7 mouse cellular contexts compared by ENCODE assay signal in the genomic region with DNA sequence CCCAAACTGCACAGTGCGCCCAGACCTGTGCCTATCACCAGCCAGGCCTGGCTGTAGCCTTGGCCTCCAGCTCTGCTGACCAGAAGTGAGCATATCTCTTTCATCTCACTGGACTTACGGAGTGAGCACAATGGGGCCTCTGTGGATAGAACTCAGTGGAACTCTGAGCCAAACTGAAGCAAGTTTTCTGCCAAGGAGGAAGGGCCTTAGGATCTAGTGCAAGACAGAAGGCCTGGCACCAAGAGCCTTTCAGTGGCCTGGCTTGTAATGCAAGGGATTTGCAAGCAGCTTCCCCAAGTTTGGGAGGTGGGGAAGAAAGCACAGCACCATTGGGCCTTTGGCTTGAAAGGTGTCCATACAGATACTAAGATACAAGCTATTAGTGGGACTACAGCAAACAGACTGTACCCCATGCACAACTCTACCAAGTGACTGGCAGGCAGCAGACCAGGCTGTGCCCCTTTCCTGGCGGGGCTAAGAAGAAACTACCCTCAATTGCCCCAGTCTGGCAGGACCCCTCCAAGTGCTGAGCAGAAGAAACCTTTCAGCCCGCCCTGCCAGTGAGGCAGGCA. TPM values are rescaled to one million over a fixed set of nuclear protein-coding genes. Genes with fewer than 3 reads are reported as not detected.
DNase-seq lines count a peak whose midpoint lies in the region; ATAC-seq and TF ChIP-seq lines count a peak whose summit lies in the region.

No protein-coding gene starts in this region.

- 15% methylated on average over 4 of the region's 4 CpGs for WGBS in forebrain, embryonic 15.5 days
- WGBS in kidney, postnatal 0 days, result 30% methylated on average over 4 of the region's 4 CpGs
- WGBS in neural tube, embryonic 14.5 days, result 32% methylated on average over 4 of the region's 4 CpGs

- 0 out of 2 replicates have a peak, but pooled peaks have one; percentile 5 for ATAC-seq in forebrain, embryonic 15.5 days (replicated peaks)
- ATAC-seq in kidney, postnatal 0 days (replicated peaks; ENCODE audit: low FRiP score, low read depth), result no peak
- ATAC-seq in neural tube, embryonic 14.5 days (ENCODE audit: low read depth), result no peak; the same call in 1 of the 2 replicates

- peaks cover 97% of the 10 kb centered on the region for H3K4me1 ChIP-seq in forebrain, embryonic 15.5 days
- H3K4me1 ChIP-seq in kidney, postnatal 0 days (replicated peaks; ENCODE audit: insufficient read depth, low read length), result peaks cover 74% of the 10 kb centered on the region
- H3K4me1 ChIP-seq in neural tube, embryonic 14.5 days (ENCODE audit: control insufficient read depth, insufficient read depth, low read length), result peaks cover 80% of the 10 kb centered on the region

- peak overlapping the region; percentile 91 for H3K4me2 ChIP-seq in forebrain, embryonic 15.5 days (replicated peaks)
- H3K4me2 ChIP-seq in kidney, postnatal 0 days (ENCODE audit: low read length), result peak overlapping the region; percentile 89
- peak overlapping the region; percentile 76 for H3K4me2 ChIP-seq in neural tube, embryonic 14.5 days (ENCODE audit: low read depth, low read length)

- H3K9me3 ChIP-seq in forebrain, embryonic 15.5 days, result no peaks in the 10 kb centered on the region
- no peaks in the 10 kb centered on the region for H3K9me3 ChIP-seq in kidney, postnatal 0 days (replicated peaks; ENCODE audit: low read length)
- H3K9me3 ChIP-seq in neural tube, embryonic 14.5 days (ENCODE audit: control insufficient read depth, low read length), result no peaks in the 10 kb centered on the region

- H3K27me3 ChIP-seq in forebrain, embryonic 15.5 days, result 0 out of 2 replicates have a peak, but pooled peaks cover 8% of the 10 kb centered on the region
- H3K27me3 ChIP-seq in kidney, postnatal 0 days (ENCODE audit: insufficient read depth, low read length), result no peaks in the 10 kb centered on the region
- H3K27me3 ChIP-seq in neural tube, embryonic 14.5 days (ENCODE audit: control insufficient read depth, insufficient read depth, low read length), result peaks cover 3% of the 10 kb centered on the region; the same call in 1 of the 2 replicates

- DNase-seq in right cerebral cortex, adult 18-20 months, result peak; percentile 58
- DNase-seq in right cerebral cortex, postnatal 25 days, result no peak
- no peak for DNase-seq in kidney, postnatal 0 days (ENCODE audit: low spot score)
- DNase-seq in natural killer cell, adult 2 months (ENCODE audit: low spot score in 2 of 2), result no peak
- DNase-seq in urinary bladder, adult 2 months (ENCODE audit: low spot score), result no peak

- no peak for TF ChIP-seq CTCF in kidney, postnatal 0 days (IDR thresholded peaks at IDR 0.05; ENCODE audit: low read depth)

- H3K27ac ChIP-seq in forebrain, embryonic 15.5 days (replicated peaks), result peak overlapping the region; percentile 96
- H3K27ac ChIP-seq in kidney, postnatal 0 days, result peak overlapping the region; percentile 83
- peak overlapping the region; percentile 82 for H3K27ac ChIP-seq in neural tube, embryonic 14.5 days (ENCODE audit: low read depth, low read length)

- H3K36me3 ChIP-seq in forebrain, embryonic 15.5 days, result no peaks in the 10 kb centered on the region
- no peaks in the 10 kb centered on the region for H3K36me3 ChIP-seq in kidney, postnatal 0 days (ENCODE audit: insufficient read depth, low read length)
- no peaks in the 10 kb centered on the region for H3K36me3 ChIP-seq in neural tube, embryonic 14.5 days (ENCODE audit: control insufficient read depth, insufficient read depth, low read length)

- peak overlapping the region; percentile 19; the same call in 1 of the 2 replicates for H3K9ac ChIP-seq in forebrain, embryonic 15.5 days (replicated peaks)
- H3K9ac ChIP-seq in kidney, postnatal 0 days (ENCODE audit: low read depth, low read length), result peak overlapping the region; percentile 29; the same call in 1 of the 2 replicates
- no peak overlapping the region; the same call in 1 of the 2 replicates for H3K9ac ChIP-seq in neural tube, embryonic 14.5 days (replicated peaks; ENCODE audit: low read depth, low read length)

- H3K4me3 ChIP-seq in forebrain, embryonic 15.5 days, result peak overlapping the region; percentile 8
- H3K4me3 ChIP-seq in kidney, postnatal 0 days (replicated peaks; ENCODE audit: low read depth, low read length), result no peak overlapping the region
- no peak overlapping the region for H3K4me3 ChIP-seq in neural tube, embryonic 14.5 days (ENCODE audit: low read depth, low read length)

RNA-seq across cellular contexts. Expression of gene Notch1, which starts 16.4 kb away (rescaled TPM):
- 22.6 and 26.1 TPM in 2 replicates for polyA plus RNA-seq in forebrain, embryonic 15.5 days (2015; fragmentation: Nextera tagmentation; extraction: Ambion mirVana)
- polyA plus RNA-seq in kidney, postnatal 0 days (2015; fragmentation: Nextera tagmentation; extraction: Ambion mirVana), result 12.1 and 12.9 TPM in 2 replicates
- 20.8 and 26.6 TPM in 2 replicates for polyA plus RNA-seq in neural tube, embryonic 14.5 days (2014; fragmentation: Nextera tagmentation; extraction: Ambion mirVana)
- 21.4 and 33.4 TPM in 2 replicates for polyA plus RNA-seq in urinary bladder, adult 2 months (2012; rRNA removed)

RNA-seq across cellular contexts. Expression of gene Sec16a, which starts 55.1 kb away (rescaled TPM):
- 18.3 and 19.8 TPM in 2 replicates for polyA plus RNA-seq in forebrain, embryonic 15.5 days (2015; fragmentation: Nextera tagmentation; extraction: Ambion mirVana)
- 16.4 and 16.6 TPM in 2 replicates for polyA plus RNA-seq in kidney, postnatal 0 days (2015; fragmentation: Nextera tagmentation; extraction: Ambion mirVana)
- 27.2 and 35.2 TPM in 2 replicates for polyA plus RNA-seq in neural tube, embryonic 14.5 days (2014; fragmentation: Nextera tagmentation; extraction: Ambion mirVana)
- 41.7 and 46.3 TPM in 2 replicates for polyA plus RNA-seq in urinary bladder, adult 2 months (2012; rRNA removed)
